Mouse (Mus musculus): ENCODE results near the gene Gm5426. TPM values are rescaled to one million over a fixed set of nuclear protein-coding genes. Genes with fewer than 3 reads are reported as not detected.
"Not testable (repeated sequence)": the region's sequence is repeated elsewhere in the genome, so short reads cannot be mapped to it uniquely, and the experiment has no call there.

Gene Gm5426
- polyA plus RNA-seq, 1 experiment from 2014 or later: not detected

GRCm38 (mm10) chr10:96124290-96124689, 12.1 kb upstream of the Gm5426 start:
- Histone ChIP-seq H3K9me3 (replicated peaks; ENCODE audit: control insufficient read depth, low read length) (no peaks in the 10 kb centered on the region), H3K9ac (replicated peaks; ENCODE audit: low read length) (no peak overlapping the region), H3K4me1 (ENCODE audit: control insufficient read depth, insufficient read depth, low read length) (no peaks in the 10 kb centered on the region), H3K27me3 (ENCODE audit: control insufficient read depth, insufficient read depth, low read length) (no peaks in the 10 kb centered on the region), H3K36me3 (replicated peaks; ENCODE audit: control insufficient read depth, insufficient read depth, low read depth, low read length) (no peaks in the 10 kb centered on the region; the same call in 1 of the 2 replicates), H3K4me3 (ENCODE audit: low read depth, low read length) (no peak overlapping the region), H3K27ac (replicated peaks; ENCODE audit: low read depth, low read length) (no peak overlapping the region), H3K4me2 (ENCODE audit: low read depth, low read length) (no peak overlapping the region)
- ATAC-seq (replicated peaks; ENCODE audit: insufficient number of reproducible peaks, low FRiP score, low TSS enrichment, low read depth): no peak
- no peak for DNase-seq (ENCODE audit: low spot score)
- WGBS: 75% methylated on average over 1 of the region's 1 CpGs

- H3K27ac ChIP-seq (replicated peaks; ENCODE audit: low read depth, low read length): no peak overlapping the region
- 67% methylated on average over 9 of the region's 9 CpGs for whole genome bisulfite sequencing
- DNase-seq (ENCODE audit: low spot score) (no peak), ATAC-seq (replicated peaks; ENCODE audit: insufficient number of reproducible peaks, low FRiP score, low TSS enrichment, low read depth) (no peak)
- H3K9me3 ChIP-seq (replicated peaks; ENCODE audit: control insufficient read depth, low read length): no peaks in the 10 kb centered on the region
- H3K36me3 ChIP-seq (replicated peaks; ENCODE audit: control insufficient read depth, insufficient read depth, low read depth, low read length): no peaks in the 10 kb centered on the region; the same call in 1 of the 2 replicates
- H3K27me3 ChIP-seq (ENCODE audit: control insufficient read depth, insufficient read depth, low read length): no peaks in the 10 kb centered on the region
- H3K4me3 ChIP-seq (ENCODE audit: low read depth, low read length): no peak overlapping the region
- H3K9ac ChIP-seq (replicated peaks; ENCODE audit: low read length): no peak overlapping the region
- no peak overlapping the region for H3K4me2 ChIP-seq (ENCODE audit: low read depth, low read length)
- H3K4me1 ChIP-seq (ENCODE audit: control insufficient read depth, insufficient read depth, low read length): no peaks in the 10 kb centered on the region
These were observed 10.5 kb upstream of the Gm5426 start for GRCm38 (mm10) chr10:96125771-96126454.

GRCm38 (mm10) chr10:96129213-96129612, 7.2 kb upstream of the Gm5426 start:
- Histone ChIP-seq H3K27me3 (ENCODE audit: control insufficient read depth, insufficient read depth, low read length) (no peaks in the 10 kb centered on the region), H3K4me3 (ENCODE audit: low read depth, low read length) (no peak overlapping the region), H3K4me1 (ENCODE audit: control insufficient read depth, insufficient read depth, low read length) (no peaks in the 10 kb centered on the region), H3K9ac (replicated peaks; ENCODE audit: low read length) (no peak overlapping the region), H3K4me2 (ENCODE audit: low read depth, low read length) (no peak overlapping the region), H3K27ac (replicated peaks; ENCODE audit: low read depth, low read length) (no peak overlapping the region), H3K36me3 (replicated peaks; ENCODE audit: control insufficient read depth, insufficient read depth, low read depth, low read length) (no peaks in the 10 kb centered on the region), H3K9me3 (replicated peaks; ENCODE audit: control insufficient read depth, low read length) (no peaks in the 10 kb centered on the region)
- DNase-seq (ENCODE audit: low spot score): no peak
- no peak for ATAC-seq (replicated peaks; ENCODE audit: insufficient number of reproducible peaks, low FRiP score, low TSS enrichment, low read depth)
- 90% methylated on average over 2 of the region's 2 CpGs for WGBS

- ATAC-seq (replicated peaks; ENCODE audit: insufficient number of reproducible peaks, low FRiP score, low TSS enrichment, low read depth): no peak
- Histone ChIP-seq H3K27me3 (ENCODE audit: control insufficient read depth, insufficient read depth, low read length) (no peaks in the 10 kb centered on the region), H3K9me3 (replicated peaks; ENCODE audit: control insufficient read depth, low read length) (no peaks in the 10 kb centered on the region), H3K4me2 (ENCODE audit: low read depth, low read length) (no peak overlapping the region), H3K9ac (replicated peaks; ENCODE audit: low read length) (no peak overlapping the region), H3K4me3 (ENCODE audit: low read depth, low read length) (no peak overlapping the region), H3K4me1 (ENCODE audit: control insufficient read depth, insufficient read depth, low read length) (no peaks in the 10 kb centered on the region), H3K27ac (replicated peaks; ENCODE audit: low read depth, low read length) (no peak overlapping the region), H3K36me3 (replicated peaks; ENCODE audit: control insufficient read depth, insufficient read depth, low read depth, low read length) (no peaks in the 10 kb centered on the region)
- 86% methylated on average over 3 of the region's 3 CpGs for WGBS
- DNase-seq (ENCODE audit: low spot score): no peak
These were observed 6.0 kb upstream of the Gm5426 start for GRCm38 (mm10) chr10:96130406-96130805.

- Histone ChIP-seq H3K4me2 (ENCODE audit: low read depth, low read length) (no peak overlapping the region), H3K27ac (replicated peaks; ENCODE audit: low read depth, low read length) (no peak overlapping the region), H3K4me3 (ENCODE audit: low read depth, low read length) (no peak overlapping the region), H3K4me1 (ENCODE audit: control insufficient read depth, insufficient read depth, low read length) (no peaks in the 10 kb centered on the region), H3K9ac (replicated peaks; ENCODE audit: low read length) (no peak overlapping the region), H3K36me3 (replicated peaks; ENCODE audit: control insufficient read depth, insufficient read depth, low read depth, low read length) (no peaks in the 10 kb centered on the region), H3K9me3 (replicated peaks; ENCODE audit: control insufficient read depth, low read length) (no peaks in the 10 kb centered on the region), H3K27me3 (ENCODE audit: control insufficient read depth, insufficient read depth, low read length) (no peaks in the 10 kb centered on the region)
- 90% methylated on average over 6 of the region's 6 CpGs for WGBS
- ATAC-seq (replicated peaks; ENCODE audit: insufficient number of reproducible peaks, low FRiP score, low TSS enrichment, low read depth) (no peak), DNase-seq (ENCODE audit: low spot score) (no peak)
These were observed 5.3 kb upstream of the Gm5426 start for GRCm38 (mm10) chr10:96131112-96131511.

GRCm38 (mm10) chr10:96132161-96132560, 4.2 kb upstream of the Gm5426 start:
- no peaks in the 10 kb centered on the region for H3K4me1 ChIP-seq (ENCODE audit: control insufficient read depth, insufficient read depth, low read length)
- ATAC-seq (replicated peaks; ENCODE audit: insufficient number of reproducible peaks, low FRiP score, low TSS enrichment, low read depth) (no peak), DNase-seq (ENCODE audit: low spot score) (peak; percentile 80)
- no peak overlapping the region for H3K9ac ChIP-seq (replicated peaks; ENCODE audit: low read length)
- H3K4me3 ChIP-seq (ENCODE audit: low read depth, low read length): no peak overlapping the region
- no peak overlapping the region for H3K27ac ChIP-seq (replicated peaks; ENCODE audit: low read depth, low read length)
- H3K9me3 ChIP-seq (replicated peaks; ENCODE audit: control insufficient read depth, low read length): no peaks in the 10 kb centered on the region
- 24% methylated on average over 6 of the region's 6 CpGs for WGBS
- no peaks in the 10 kb centered on the region for H3K27me3 ChIP-seq (ENCODE audit: control insufficient read depth, insufficient read depth, low read length)
- no peaks in the 10 kb centered on the region for H3K36me3 ChIP-seq (replicated peaks; ENCODE audit: control insufficient read depth, insufficient read depth, low read depth, low read length)
- H3K4me2 ChIP-seq (ENCODE audit: low read depth, low read length): no peak overlapping the region

- Histone ChIP-seq H3K4me1 (ENCODE audit: control insufficient read depth, insufficient read depth, low read length) (no peaks in the 10 kb centered on the region), H3K9me3 (replicated peaks; ENCODE audit: control insufficient read depth, low read length) (no peaks in the 10 kb centered on the region), H3K36me3 (replicated peaks; ENCODE audit: control insufficient read depth, insufficient read depth, low read depth, low read length) (no peaks in the 10 kb centered on the region), H3K27ac (replicated peaks; ENCODE audit: low read depth, low read length) (no peak overlapping the region), H3K4me2 (ENCODE audit: low read depth, low read length) (no peak overlapping the region), H3K27me3 (ENCODE audit: control insufficient read depth, insufficient read depth, low read length) (no peaks in the 10 kb centered on the region), H3K4me3 (ENCODE audit: low read depth, low read length) (no peak overlapping the region), H3K9ac (replicated peaks; ENCODE audit: low read length) (no peak overlapping the region)
- ATAC-seq (replicated peaks; ENCODE audit: insufficient number of reproducible peaks, low FRiP score, low TSS enrichment, low read depth) (no peak), DNase-seq (ENCODE audit: low spot score) (no peak)
- 90% methylated on average over 5 of the region's 5 CpGs for WGBS
These were observed 2.2 kb downstream of the Gm5426 start for GRCm38 (mm10) chr10:96138585-96138984.

- not testable (repeated sequence) for H3K36me3 ChIP-seq (replicated peaks; ENCODE audit: control insufficient read depth, insufficient read depth, low read depth, low read length); H3K4me3 ChIP-seq (ENCODE audit: low read depth, low read length); H3K9me3 ChIP-seq (replicated peaks; ENCODE audit: control insufficient read depth, low read length); H3K9ac ChIP-seq (replicated peaks; ENCODE audit: low read length); H3K4me2 ChIP-seq (ENCODE audit: low read depth, low read length); H3K27me3 ChIP-seq (ENCODE audit: control insufficient read depth, insufficient read depth, low read length); H3K27ac ChIP-seq (replicated peaks; ENCODE audit: low read depth, low read length); DNase-seq (ENCODE audit: low spot score); H3K4me1 ChIP-seq (ENCODE audit: control insufficient read depth, insufficient read depth, low read length); ATAC-seq (replicated peaks; ENCODE audit: insufficient number of reproducible peaks, low FRiP score, low TSS enrichment, low read depth)
- 83% methylated on average over 4 of the region's 4 CpGs for WGBS
These were observed 2.9 kb downstream of the Gm5426 start for GRCm38 (mm10) chr10:96139274-96139673.
